Mouse (Mus musculus) erythroblast, embryonic 14.5 days (primary cell): ENCODE measurements around the gene Fndc8. TPM values are rescaled to one million over a fixed set of nuclear protein-coding genes. Genes with fewer than 3 reads are reported as not detected.

Experiments
- H3K27me3 ChIP-seq: 2 replicates; pipeline ENCODE4 v1.6.1; 2012; ENCODE audit warnings: inconsistent platforms; ENCODE audit not compliant: control insufficient read depth
- H3K36me3 ChIP-seq: 2 replicates; pipeline ENCODE4 v1.6.1; 2012; ENCODE audit warnings: mild to moderate bottlenecking, inconsistent platforms; ENCODE audit not compliant: control insufficient read depth
- H3K4me1 ChIP-seq: 2 replicates; pipeline ENCODE4 v1.6.1; 2012; ENCODE audit warnings: inconsistent platforms; ENCODE audit not compliant: control insufficient read depth
- H3K4me3 ChIP-seq: replicated peaks from 2 replicates; pipeline ENCODE3; 2012; ENCODE audit warnings: moderate library complexity, mild to moderate bottlenecking, inconsistent platforms
- H3K9me3 ChIP-seq: 2 replicates; pipeline ENCODE4 v1.6.1; 2012; ENCODE audit warnings: low read length, inconsistent platforms, mixed read lengths; ENCODE audit not compliant: control insufficient read depth
- GATA1 ChIP-seq: IDR thresholded peaks from 2 replicates; pipeline ENCODE4 v1.6.1; 2012; ENCODE audit warnings: low read length, inconsistent platforms, mixed read lengths
- TAL1 ChIP-seq: IDR thresholded peaks from 3 replicates; pipeline ENCODE4 v1.6.1; 2012; ENCODE audit warnings: low read length, inconsistent platforms, mixed read lengths
- polyA plus RNA-seq: library from polyadenylated mRNA; stranded (reverse); fragments of >175 nt; gene quantifications from 2 replicates; pipeline ENCODE4 v1.2.3, GENCODE M21; 2012

The Fndc8 gene
- 0.03 TPM in 1 of 2 replicates, not detected in the other for polyA plus RNA-seq

GRCm38 (mm10) chr11:82891936-82892335, at the start of gene Fndc8:
TSS of gene Fndc8 (plus strand) at chr11:82892124.
- peaks cover 4% of the 10 kb centered on the region; the same call in 1 of the 2 replicates for H3K9me3 ChIP-seq
- peaks cover 13% of the 10 kb centered on the region for H3K27me3 ChIP-seq
- no peak within 1 kb of the TSS for H3K4me3 ChIP-seq
- TF ChIP-seq GATA1 (no peak), TAL1 (no peak)
- peaks cover 26% of the 10 kb centered on the region for H3K4me1 ChIP-seq
- H3K36me3 ChIP-seq: no peaks in the 10 kb centered on the region

DNA sequence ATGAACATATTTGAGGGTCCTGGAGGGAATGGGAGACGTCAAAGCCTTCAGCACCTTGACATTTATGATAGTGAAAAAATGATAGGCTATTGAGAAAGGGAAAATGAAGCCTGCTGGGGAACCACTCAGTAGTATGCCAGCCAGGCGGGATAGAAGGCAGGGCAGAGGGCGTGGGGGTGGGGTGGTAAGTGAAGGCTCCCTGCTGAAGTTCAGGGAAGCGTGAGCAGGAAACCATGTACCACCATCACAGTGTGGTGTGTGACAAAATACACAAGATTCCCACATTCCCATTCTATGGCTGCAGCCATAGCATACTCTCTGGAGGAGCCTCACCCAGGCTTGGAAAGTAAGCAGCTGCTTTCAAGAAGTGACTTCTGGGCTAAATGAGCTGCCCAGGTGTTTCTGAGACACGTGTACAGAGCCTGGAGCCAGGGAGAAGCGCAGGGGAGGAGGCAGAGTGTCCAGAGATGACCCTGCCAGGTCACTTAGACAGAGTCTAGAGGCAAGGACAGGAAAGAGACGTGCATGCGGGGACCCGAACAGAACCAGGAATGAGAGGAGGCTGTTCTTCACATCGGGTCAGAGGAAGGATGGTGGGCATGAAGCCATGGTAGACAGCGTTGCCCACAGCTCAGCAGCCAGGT, 47.0 kb upstream of the Fndc8 start:
- Histone ChIP-seq H3K9me3 (no peaks in the 10 kb centered on the region), H3K4me1 (peaks cover 94% of the 10 kb centered on the region), H3K4me3 (peak overlapping the region; percentile 75), H3K27me3 (no peaks in the 10 kb centered on the region), H3K36me3 (peaks cover 66% of the 10 kb centered on the region)
- TF ChIP-seq TAL1 (no peak), GATA1 (no peak)

DNA sequence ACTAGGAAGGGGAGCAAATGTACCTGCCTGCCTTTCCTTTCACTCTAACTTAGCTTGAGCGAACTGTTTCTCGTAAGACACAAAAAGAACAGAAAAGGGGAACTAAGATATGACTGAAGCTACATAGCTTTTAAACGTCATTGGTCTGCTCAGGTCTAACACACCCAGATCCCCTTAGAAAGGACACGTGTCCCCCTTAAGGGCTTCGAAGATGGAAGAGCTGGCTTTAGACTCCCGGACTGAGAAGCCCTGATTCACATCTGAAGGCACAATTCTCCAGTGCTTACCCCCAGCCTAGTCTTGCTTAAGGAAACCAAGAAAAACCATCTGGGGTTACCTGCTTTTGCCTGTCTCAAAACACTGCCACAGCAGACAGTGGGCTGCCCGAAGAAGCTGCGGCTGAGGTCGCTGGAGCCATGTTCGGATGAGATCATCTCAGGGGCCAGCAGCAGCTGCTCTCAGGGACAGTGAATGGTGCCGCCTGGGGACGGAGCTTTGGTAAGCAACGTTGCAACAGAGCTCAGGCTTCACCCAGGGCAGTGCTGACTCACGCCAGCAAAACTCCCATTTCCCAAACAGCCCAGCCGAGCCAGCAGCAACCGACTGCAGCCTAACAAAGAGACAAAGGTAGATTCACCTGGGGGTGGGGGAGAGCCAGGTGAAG, 46.4 kb upstream of the Fndc8 start:
- Histone ChIP-seq H3K4me3 (peak overlapping the region; percentile 75), H3K36me3 (peaks cover 66% of the 10 kb centered on the region), H3K9me3 (no peaks in the 10 kb centered on the region), H3K4me1 (peaks cover 94% of the 10 kb centered on the region), H3K27me3 (no peaks in the 10 kb centered on the region)
- TF ChIP-seq TAL1: no peak
- TF ChIP-seq GATA1: no peak

DNA sequence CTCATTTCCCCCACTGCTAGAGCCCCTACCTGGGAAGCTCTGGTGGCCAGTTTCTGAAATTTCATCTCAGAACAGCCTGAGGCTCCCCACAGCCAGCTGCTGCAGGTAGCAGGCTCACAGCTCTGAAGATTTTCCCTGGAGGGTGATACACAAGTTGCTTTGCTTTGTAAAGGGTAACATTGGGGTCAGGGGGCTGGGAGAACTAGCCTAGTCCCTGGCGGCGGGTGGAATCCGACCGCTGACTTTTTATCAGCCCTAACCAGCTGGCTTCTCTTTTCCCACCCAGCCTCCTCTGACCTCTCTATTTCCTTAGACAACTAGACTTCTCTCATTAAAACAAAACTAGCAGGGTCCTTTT, 45.9 kb upstream of the Fndc8 start:
- peaks cover 94% of the 10 kb centered on the region for H3K4me1 ChIP-seq
- H3K9me3 ChIP-seq: no peaks in the 10 kb centered on the region
- peak overlapping the region; percentile 75 for H3K4me3 ChIP-seq
- H3K36me3 ChIP-seq: peaks cover 67% of the 10 kb centered on the region
- H3K27me3 ChIP-seq: no peaks in the 10 kb centered on the region
- TF ChIP-seq GATA1: peak; percentile 62
- peak; percentile 85 for TF ChIP-seq TAL1

DNA sequence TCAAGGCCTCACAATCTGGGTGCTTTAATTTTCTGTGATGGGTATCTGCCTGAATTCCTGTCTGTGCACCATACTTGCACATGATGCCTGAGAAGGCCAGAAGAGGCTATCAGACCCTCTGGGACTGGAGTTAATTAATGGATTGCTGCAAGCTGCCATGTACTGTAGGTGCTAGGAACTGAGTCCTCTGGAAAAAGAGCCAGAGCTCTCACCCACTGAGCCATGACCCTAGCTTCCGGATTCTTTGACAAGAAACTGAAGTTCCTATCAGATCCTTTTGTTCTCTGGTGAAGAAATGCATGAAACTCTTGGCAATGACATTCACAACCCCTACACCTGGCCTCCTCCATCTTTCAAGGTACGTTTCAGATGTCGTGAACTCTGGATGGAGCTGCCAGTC, 45.0 kb upstream of the Fndc8 start:
- TF ChIP-seq TAL1: no peak
- TF ChIP-seq GATA1: no peak
- no peaks in the 10 kb centered on the region for H3K9me3 ChIP-seq
- H3K27me3 ChIP-seq: no peaks in the 10 kb centered on the region
- peaks cover 95% of the 10 kb centered on the region for H3K4me1 ChIP-seq
- peak overlapping the region; percentile 54 for H3K4me3 ChIP-seq
- peaks cover 67% of the 10 kb centered on the region for H3K36me3 ChIP-seq

- Histone ChIP-seq H3K4me3 (peak overlapping the region; percentile 54), H3K9me3 (no peaks in the 10 kb centered on the region), H3K27me3 (no peaks in the 10 kb centered on the region), H3K36me3 (peaks cover 69% of the 10 kb centered on the region), H3K4me1 (peaks cover 97% of the 10 kb centered on the region)
- peak; percentile 94 for TF ChIP-seq TAL1
- TF ChIP-seq GATA1: peak; percentile 90
Measured at GRCm38 (mm10) chr11:82847571-82848000, 44.3 kb upstream of the Fndc8 start.

- H3K4me1 ChIP-seq: peaks cover 97% of the 10 kb centered on the region
- H3K36me3 ChIP-seq: peaks cover 64% of the 10 kb centered on the region
- no peak overlapping the region for H3K4me3 ChIP-seq
- no peaks in the 10 kb centered on the region for H3K27me3 ChIP-seq
- TF ChIP-seq GATA1: no peak
- no peak for TF ChIP-seq TAL1
- H3K9me3 ChIP-seq: no peaks in the 10 kb centered on the region
Measured at GRCm38 (mm10) chr11:82850259-82850658, 41.7 kb upstream of the Fndc8 start.

DNA sequence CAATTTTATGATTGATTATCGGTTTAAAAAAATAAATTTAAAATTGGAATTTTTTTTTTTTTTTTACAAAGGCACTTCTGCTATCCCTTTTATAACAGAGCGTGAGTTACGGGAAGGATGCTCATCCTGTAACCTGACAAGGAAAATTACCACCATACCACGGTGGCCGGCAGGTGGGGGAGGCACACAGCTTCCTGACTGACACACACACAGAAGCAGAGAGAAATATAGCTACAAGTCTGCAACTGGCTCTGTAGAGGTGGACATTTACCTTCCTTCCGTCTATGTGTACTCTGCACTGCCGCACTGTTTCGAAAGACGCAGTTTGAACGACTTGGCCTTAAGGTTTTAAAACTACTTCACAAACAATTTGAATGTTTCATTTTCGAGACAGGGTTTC, 39.8 kb upstream of the Fndc8 start:
- no peak for TF ChIP-seq GATA1
- no peak for TF ChIP-seq TAL1
- Histone ChIP-seq H3K36me3 (peaks cover 75% of the 10 kb centered on the region), H3K27me3 (no peaks in the 10 kb centered on the region), H3K4me1 (peaks cover 98% of the 10 kb centered on the region), H3K9me3 (no peaks in the 10 kb centered on the region), H3K4me3 (peak overlapping the region; percentile 13)

GRCm38 (mm10) chr11:82852540-82852939, 39.4 kb upstream of the Fndc8 start:
- H3K27me3 ChIP-seq: no peaks in the 10 kb centered on the region
- no peak overlapping the region for H3K4me3 ChIP-seq
- peaks cover 76% of the 10 kb centered on the region for H3K36me3 ChIP-seq
- TF ChIP-seq GATA1 (no peak), TAL1 (no peak)
- H3K9me3 ChIP-seq: no peaks in the 10 kb centered on the region
- peaks cover 98% of the 10 kb centered on the region for H3K4me1 ChIP-seq

GRCm38 (mm10) chr11:82852958-82853357, 39.0 kb upstream of the Fndc8 start:
- TF ChIP-seq TAL1 (no peak), GATA1 (no peak)
- H3K4me3 ChIP-seq: no peak overlapping the region
- H3K36me3 ChIP-seq: peaks cover 79% of the 10 kb centered on the region
- H3K27me3 ChIP-seq: no peaks in the 10 kb centered on the region
- H3K9me3 ChIP-seq: no peaks in the 10 kb centered on the region
- peaks cover 97% of the 10 kb centered on the region for H3K4me1 ChIP-seq
